Mouse (Mus musculus): ENCODE data around the gene Rere.

The Rere gene

DNA sequence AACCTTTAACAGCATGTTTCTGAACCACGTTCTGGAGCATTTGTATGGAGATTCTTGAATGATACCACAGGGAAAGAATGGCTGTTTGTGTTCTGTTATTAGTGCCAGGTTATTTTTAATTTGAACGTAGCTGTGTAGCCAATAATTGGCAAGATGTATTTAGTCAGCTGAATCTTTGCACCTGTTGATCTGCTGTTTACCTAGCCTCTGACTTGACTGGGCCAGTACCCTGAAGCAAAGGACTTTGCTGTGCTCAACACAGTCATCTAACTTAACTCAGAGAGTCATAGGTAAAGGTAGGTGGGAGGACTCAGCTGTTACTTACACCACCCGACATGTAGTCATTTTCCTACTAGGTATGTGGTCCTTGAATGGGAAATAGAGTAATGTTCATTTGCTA is 278.1 kb downstream of the Rere start:
- DNase-seq = no peak

DNA sequence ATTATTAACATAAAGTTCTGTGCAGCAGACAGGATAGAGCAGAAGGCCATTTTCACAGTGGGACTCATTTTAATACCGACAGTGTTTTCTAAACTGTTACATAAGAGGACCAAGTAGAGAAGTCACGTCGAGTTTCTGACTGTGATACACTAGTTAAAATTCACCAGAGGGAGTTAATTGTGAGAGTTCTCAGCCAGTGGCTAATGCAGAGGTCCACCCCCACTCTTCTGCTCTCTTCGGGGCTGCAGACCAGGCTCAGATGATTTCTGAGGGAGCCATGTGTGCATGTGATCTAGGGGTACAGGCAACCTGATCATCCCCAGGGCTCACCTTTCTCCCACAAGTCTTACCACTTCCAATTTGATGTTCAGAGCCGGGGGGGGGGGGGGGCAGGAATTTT is 281.8 kb downstream of the Rere start:
- DNase-seq = no peak

GRCm38 (mm10) chr4:150566193-150566592 is 284.7 kb downstream of the Rere start:
- DNase-seq = no peak

DNA sequence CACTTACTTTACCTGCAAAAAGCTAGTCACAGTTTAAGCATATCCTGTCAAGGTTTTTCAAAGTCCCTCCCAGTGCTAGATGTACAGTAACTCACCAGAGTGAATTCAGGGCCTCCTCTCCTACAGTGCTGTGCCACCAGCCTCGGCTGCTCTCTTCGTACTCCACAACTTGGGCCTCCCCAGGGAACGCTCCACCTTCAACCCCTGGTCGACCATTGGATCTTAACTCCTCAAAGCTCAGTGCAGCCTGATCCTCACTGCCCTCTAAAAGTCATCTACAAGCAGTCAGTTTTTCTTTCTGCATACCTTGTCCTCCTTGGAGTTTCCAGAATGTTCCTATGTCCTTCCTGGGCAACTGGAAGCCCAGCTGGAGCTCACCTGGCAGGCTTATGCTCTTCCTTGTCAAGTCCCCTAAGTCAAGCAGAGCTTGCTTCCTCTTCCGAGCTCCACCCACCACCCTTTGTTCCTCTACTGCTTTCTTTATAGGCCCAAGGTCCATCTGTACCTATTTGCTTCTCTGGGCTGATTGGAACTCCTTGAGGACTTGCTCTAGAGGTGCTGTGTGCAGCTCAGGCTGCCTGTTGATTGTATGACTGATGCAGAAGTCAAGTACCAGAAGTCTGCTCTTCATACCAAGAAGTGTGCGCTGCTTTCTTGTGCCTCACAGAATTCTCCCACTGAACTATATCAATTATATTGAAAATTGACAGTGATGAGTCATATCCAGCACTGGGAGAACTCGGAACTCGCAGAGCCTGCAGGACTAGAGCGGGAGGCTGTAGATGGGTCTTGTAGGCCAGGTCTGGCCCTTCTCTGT is 287.1 kb downstream of the Rere start:
- no peak for DNase-seq

DNA sequence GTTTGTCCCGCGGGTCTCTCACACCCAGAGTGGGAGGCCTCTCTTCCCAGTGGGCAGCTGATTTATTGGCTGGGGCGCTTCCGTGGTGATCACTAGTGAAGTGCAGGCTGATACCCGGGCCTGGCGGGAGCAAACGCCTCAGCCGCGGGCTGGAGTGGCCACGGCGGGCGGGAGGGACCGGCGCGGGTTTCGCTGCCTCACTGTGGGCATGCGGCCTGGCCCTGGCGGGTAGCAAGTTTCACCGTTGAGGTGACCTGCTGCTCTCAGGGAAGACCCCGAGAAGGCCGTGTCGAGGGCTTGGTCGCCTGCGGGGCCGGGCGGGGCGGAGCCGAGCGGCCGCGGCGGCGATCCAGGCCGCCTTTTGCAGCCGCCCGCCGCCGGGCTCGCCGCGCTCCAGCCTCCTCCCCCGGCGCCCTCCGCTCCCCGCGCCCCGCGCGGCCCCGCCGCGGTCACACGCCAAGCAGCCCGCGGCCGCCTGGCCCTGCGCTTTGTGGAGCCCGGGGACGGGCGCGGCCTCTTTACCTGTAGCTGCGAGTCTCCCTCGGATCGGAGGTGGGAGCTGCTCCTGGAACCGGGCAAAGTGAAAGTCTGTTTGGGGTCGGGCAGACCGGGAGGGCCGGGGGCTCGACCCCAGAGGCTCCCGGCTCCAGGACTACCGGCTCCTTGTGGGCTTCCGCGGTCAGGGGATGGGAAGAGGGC is 287.8 kb downstream of the Rere start:
- peak; percentile 79 for DNase-seq

GRCm38 (mm10) chr4:150569834-150570571 is 288.6 kb downstream of the Rere start:
- DNase-seq = no peak

- DNase-seq = no peak
Measured at GRCm38 (mm10) chr4:150570793-150571192, 289.3 kb downstream of the Rere start.

DNA sequence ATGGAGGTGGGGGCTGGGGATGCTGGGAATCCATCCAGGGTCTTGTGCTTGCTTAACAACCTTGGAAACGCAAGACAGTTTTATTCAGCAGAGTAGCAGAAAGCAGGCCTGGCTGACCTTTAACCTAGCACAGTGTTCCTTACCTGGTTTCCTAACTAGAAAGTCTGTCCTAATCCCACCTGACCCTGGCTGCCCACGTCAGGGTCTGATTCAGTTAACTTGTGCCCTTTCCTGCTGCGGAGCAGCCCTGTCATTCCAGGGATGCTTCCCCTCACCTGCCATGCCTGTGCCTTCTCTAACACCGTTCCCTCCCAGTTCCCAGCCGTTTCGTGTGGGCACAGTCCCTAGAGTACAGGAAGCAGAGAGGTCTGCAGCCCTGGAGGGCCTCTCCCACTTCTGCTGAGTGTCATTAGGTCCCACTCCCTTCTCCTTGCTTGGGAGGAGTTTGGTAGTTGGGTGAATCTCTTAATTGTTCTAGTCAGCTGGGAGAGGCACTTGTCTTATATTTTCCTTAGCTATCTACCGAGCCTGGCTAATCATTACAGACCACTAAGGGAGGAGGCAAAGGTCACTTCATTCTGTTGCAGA is 290.8 kb downstream of the Rere start:
- no peak for DNase-seq

GRCm38 (mm10) chr4:150572938-150573337 is 291.5 kb downstream of the Rere start:
- DNase-seq = no peak

DNA sequence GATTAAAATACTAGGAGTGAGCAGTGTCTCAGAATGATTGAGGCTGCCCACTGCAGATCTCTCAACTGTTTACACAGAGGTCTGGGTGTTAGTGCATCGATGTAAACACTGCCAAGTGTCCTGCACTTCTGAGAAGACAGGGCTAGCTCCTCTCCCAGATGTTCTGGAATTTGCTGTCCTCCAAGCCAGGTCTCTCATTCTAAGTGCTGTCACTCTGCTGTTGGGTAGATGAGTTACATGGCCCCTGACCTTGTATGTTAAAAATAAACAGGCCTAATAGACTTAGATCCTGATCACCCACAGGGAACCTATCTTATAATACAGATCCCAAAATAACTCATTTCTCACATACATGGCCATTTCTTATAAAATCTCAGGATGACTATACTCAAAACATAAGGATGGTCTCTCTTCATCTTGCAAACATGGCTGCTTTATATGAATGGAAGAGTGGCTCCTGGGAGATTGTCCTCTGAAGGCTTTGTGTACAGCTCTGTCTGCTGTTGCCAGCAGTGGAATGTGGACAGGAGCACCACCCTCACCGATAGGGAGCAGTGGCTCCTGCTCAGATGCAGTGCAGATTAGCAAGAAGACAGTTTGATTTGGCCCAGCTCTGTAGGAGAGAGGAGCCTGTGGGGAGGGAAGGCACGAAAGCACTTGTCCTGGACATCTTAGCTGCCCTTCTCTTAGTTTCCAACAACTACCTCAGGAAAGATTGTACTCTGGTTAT is 294.1 kb downstream of the Rere start:
- DNase-seq = no peak

DNA sequence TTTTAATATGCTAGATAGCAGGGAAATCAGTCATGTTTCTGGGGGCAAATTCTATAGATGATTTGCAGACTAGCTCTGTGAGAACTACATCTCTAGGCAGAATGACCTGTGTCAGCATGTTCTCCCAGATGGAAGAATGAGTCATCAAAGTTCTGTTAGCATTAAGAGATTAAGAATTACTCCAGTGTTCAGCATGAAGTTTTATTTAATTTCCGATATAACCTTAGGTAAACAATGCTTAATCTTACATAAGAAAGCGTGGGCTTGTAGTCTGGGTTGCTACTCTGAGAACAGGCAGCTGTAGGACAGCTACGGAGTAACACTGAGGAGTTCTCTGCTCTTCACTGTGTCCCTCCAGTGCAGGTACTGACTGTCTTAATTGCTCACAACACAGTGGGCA is 294.9 kb downstream of the Rere start:
- no peak for DNase-seq

GRCm38 (mm10) chr4:150578021-150578420 is 296.6 kb downstream of the Rere start:
- DNase-seq = no peak

GRCm38 (mm10) chr4:150581931-150582723 is 300.7 kb downstream of the Rere start:
- DNase-seq = no peak

GRCm38 (mm10) chr4:150582966-150583776 is 301.7 kb downstream of the Rere start:
- peak; percentile 48 for DNase-seq

GRCm38 (mm10) chr4:150583777-150584135 is 302.3 kb downstream of the Rere start:
- DNase-seq = no peak

DNA sequence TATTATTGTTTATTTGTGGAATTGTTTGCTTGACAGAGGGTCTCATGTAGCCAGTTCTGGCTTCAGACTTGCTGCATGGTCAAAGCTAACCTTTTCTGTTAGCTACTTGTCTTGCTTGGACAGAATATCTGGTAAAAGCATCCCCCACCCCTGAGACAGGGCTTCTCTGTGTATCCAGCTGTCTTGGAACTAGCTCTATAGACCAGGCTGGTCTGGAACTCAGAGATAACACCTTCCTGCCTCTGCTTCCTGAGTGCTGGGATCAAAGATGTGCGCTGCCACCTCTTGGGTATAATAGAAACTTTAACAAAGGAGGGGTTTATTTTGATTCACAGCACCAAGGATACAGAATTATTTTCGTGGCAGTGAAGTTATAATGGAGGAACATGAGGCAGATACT is 304.4 kb downstream of the Rere start:
- no peak for DNase-seq

GRCm38 (mm10) chr4:150586275-150586674 is 304.8 kb downstream of the Rere start:
- DNase-seq = no peak

- no peak for DNase-seq
Measured at GRCm38 (mm10) chr4:150587597-150588299, 306.3 kb downstream of the Rere start.

DNA sequence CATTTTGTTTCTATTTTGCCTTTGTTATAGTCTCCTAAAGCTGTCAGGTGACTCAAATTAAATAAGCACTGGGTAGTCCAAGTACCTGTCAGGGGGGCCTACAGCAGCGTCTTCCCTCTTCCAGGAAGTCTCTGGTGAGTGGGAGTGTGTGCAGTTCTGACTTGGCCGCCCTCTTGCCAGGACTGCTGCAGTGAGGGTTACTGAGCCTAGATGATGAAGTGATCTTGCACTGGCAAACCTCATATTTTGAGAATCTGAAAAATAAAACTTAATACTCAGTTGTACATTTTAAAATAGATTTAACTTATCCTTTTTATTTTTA is 306.8 kb downstream of the Rere start:
- no peak for DNase-seq

DNA sequence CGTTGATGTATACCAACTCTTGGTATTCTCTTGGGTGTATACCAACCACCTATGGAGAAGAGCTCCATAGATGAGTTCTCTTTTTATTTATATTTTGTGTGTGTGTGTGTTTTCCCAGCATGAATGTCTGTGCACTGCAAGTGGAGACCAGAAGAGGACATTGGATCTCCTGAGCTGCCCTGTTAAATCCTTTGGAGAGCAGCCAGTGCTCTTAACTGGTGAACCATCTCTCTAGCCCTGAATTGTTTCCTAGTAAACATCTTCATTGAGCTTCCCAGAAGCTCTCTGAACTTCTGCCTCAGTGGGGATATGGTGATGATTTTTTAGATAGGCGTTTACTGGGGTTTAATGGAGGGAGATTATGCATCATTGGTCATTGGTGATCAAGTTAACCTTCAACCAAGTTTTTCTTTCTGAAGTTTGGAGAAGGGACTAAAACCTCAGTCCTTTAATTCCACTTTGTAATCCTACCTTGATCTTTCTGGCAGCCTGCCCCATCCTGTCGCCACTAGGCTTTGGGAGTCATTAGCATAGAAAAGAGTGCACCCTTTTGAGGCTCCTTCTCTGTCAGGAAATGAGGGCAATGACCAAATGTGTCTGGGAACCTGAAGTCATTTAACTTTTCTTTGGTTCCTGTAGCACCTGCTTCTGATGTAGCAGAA is 309.3 kb downstream of the Rere start:
- no peak for DNase-seq

All from cerebellum, adult 8-10 months (tissue).